In genomic region chr7:25689603-25690021, GRCm38 (mm10) we compare ENCODE assay signal across 8 mouse cellular contexts. TPM values are rescaled to one million over a fixed set of nuclear protein-coding genes. Genes with fewer than 3 reads are reported as not detected.
DNase-seq lines count a peak whose midpoint lies in the region; ATAC-seq and TF ChIP-seq lines count a peak whose summit lies in the region.

No protein-coding gene starts in this region.

- H3K4me2 ChIP-seq in midbrain, postnatal 0 days (ENCODE audit: low read depth, low read length, poor library complexity, severe bottlenecking): peak overlapping the region; percentile 73

- no peaks in the 10 kb centered on the region for H3K27me3 ChIP-seq in kidney, adult 2 months (replicated peaks; ENCODE audit: control insufficient read depth, insufficient read depth, low read length)
- peaks cover 42% of the 10 kb centered on the region for H3K27me3 ChIP-seq in midbrain, postnatal 0 days (ENCODE audit: insufficient read depth, low read length)

- H3K9me3 ChIP-seq in midbrain, postnatal 0 days (ENCODE audit: low read length): no peaks in the 10 kb centered on the region

- TF ChIP-seq POLR2A in kidney, adult 2 months (IDR thresholded peaks at IDR 0.05; ENCODE audit: low read depth, low read length): no peak

- no peak for DNase-seq in kidney, adult 2 months
- DNase-seq in kidney, postnatal 36 days: no peak
- DNase-seq in c-Kit-positive CD71-positive TER-119-positive erythroid progenitor cells, embryonic 14.5 days (ENCODE audit: low spot score): peak; percentile 62
- no peak for DNase-seq in midbrain, postnatal 0 days (ENCODE audit: low spot score)
- DNase-seq in gastrocnemius, adult 8-10 months (ENCODE audit: low spot score in 2 of 2): no peak
- DNase-seq in spleen, adult 18-20 months: no peak
- DNase-seq in embryo, embryonic 9.5 days (ENCODE audit: extremely low spot score): no peak

- peak; percentile 59 for ATAC-seq in inflammation-experienced regulatory T-cells, adult 6 months
- ATAC-seq in midbrain, postnatal 0 days (ENCODE audit: low FRiP score): no peak

- no peak for TF ChIP-seq CTCF in kidney, adult 2 months (conservative IDR thresholded peaks at IDR 0.05; ENCODE audit: insufficient read depth, insufficient read length, low read depth, low read length)
- TF ChIP-seq CTCF in midbrain, postnatal 0 days (IDR thresholded peaks at IDR 0.05): no peak

- peak overlapping the region; percentile 48; the same call in 1 of the 2 replicates for H3K9ac ChIP-seq in midbrain, postnatal 0 days (replicated peaks; ENCODE audit: low read length, poor library complexity, severe bottlenecking)

- H3K4me3 ChIP-seq in kidney, adult 2 months (ENCODE audit: insufficient read depth, low read depth, low read length): peak overlapping the region; percentile 84
- H3K4me3 ChIP-seq in midbrain, postnatal 0 days (ENCODE audit: low read depth, low read length): peak overlapping the region; percentile 38

- 15% methylated on average over 12 of the region's 12 CpGs for WGBS in kidney, adult 2 months
- 14% methylated on average over 12 of the region's 12 CpGs for WGBS in midbrain, postnatal 0 days

- peak overlapping the region; percentile 28; the same call in 1 of the 2 replicates for H3K27ac ChIP-seq in kidney, adult 2 months (ENCODE audit: insufficient read depth, low read depth, low read length)
- no peak overlapping the region for H3K27ac ChIP-seq in midbrain, postnatal 0 days (ENCODE audit: low read depth, low read length)

- H3K4me1 ChIP-seq in kidney, adult 2 months (ENCODE audit: control insufficient read depth, insufficient read depth, low read length): peaks cover 7% of the 10 kb centered on the region; the same call in 1 of the 2 replicates
- H3K4me1 ChIP-seq in midbrain, postnatal 0 days (ENCODE audit: insufficient read depth, low read length): peaks cover 6% of the 10 kb centered on the region

- no peaks in the 10 kb centered on the region for H3K36me3 ChIP-seq in kidney, adult 2 months (ENCODE audit: control insufficient read depth, insufficient read depth, low read length)
- H3K36me3 ChIP-seq in midbrain, postnatal 0 days (ENCODE audit: insufficient read depth, low read length): no peaks in the 10 kb centered on the region

RNA-seq across cellular contexts. Expression of gene Tgfb1, which starts 2.8 kb away (rescaled TPM):
- 18.9 and 24.5 TPM in 2 replicates for polyA plus RNA-seq in kidney, adult 2 months (2012; rRNA removed)
- 1 to 10 TPM; 4.6 to 6.7 (median 5.4) TPM for polyA plus RNA-seq in inflammation-experienced regulatory T-cells, adult 6 months (2017; shearing (Covaris generic))
- total RNA-seq in midbrain, postnatal 0 days (2014; rRNA removed): 2.2 and 2.5 TPM in 2 replicates
- 0.53 and 0.88 TPM in 2 replicates for polyA plus RNA-seq in midbrain, postnatal 0 days (2015; fragmentation: Nextera tagmentation; extraction: Ambion mirVana)
- total RNA-seq in gastrocnemius, adult 8-10 months (2022): 1 to 10 TPM; 2.1 to 4.7 (median 3.9) TPM

RNA-seq across cellular contexts. Expression of gene B9d2, which starts 9.0 kb away (rescaled TPM):
- polyA plus RNA-seq in kidney, adult 2 months (2012; rRNA removed): 63.1 and 70.4 TPM in 2 replicates
- 10 to 100 TPM; 55.9 to 76.1 (median 57.2) TPM for polyA plus RNA-seq in inflammation-experienced regulatory T-cells, adult 6 months (2017; shearing (Covaris generic))
- total RNA-seq in midbrain, postnatal 0 days (2014; rRNA removed): 22.8 and 32.1 TPM in 2 replicates
- 58.2 and 67.2 TPM in 2 replicates for polyA plus RNA-seq in midbrain, postnatal 0 days (2015; fragmentation: Nextera tagmentation; extraction: Ambion mirVana)
- total RNA-seq in gastrocnemius, adult 8-10 months (2022): 10 to 100 TPM in 1 of 4 experiments, 1 to 10 TPM in 3; 6.6 to 10.6 (median 6.8) TPM

RNA-seq across cellular contexts. Expression of gene Tmem91, which starts 14.6 kb away (rescaled TPM):
- polyA plus RNA-seq in kidney, adult 2 months (2012; rRNA removed): 0.27 and 0.48 TPM in 2 replicates
- 10 to 100 TPM in 2 of 3 experiments, 1 to 10 TPM in 1; 8.2 to 23.6 (median 14.4) TPM for polyA plus RNA-seq in inflammation-experienced regulatory T-cells, adult 6 months (2017; shearing (Covaris generic))
- total RNA-seq in midbrain, postnatal 0 days (2014; rRNA removed): 60.8 and 94.4 TPM in 2 replicates
- polyA plus RNA-seq in midbrain, postnatal 0 days (2015; fragmentation: Nextera tagmentation; extraction: Ambion mirVana): 186 and 200 TPM in 2 replicates
- not detected for total RNA-seq in gastrocnemius, adult 8-10 months (2022)

RNA-seq across cellular contexts. Expression of gene Ccdc97, which starts 29.3 kb away (rescaled TPM):
- 52.5 and 53.5 TPM in 2 replicates for polyA plus RNA-seq in kidney, adult 2 months (2012; rRNA removed)
- 10 to 100 TPM; 41.2 to 45.8 (median 45.8) TPM for polyA plus RNA-seq in inflammation-experienced regulatory T-cells, adult 6 months (2017; shearing (Covaris generic))
- 27.0 and 38.3 TPM in 2 replicates for total RNA-seq in midbrain, postnatal 0 days (2014; rRNA removed)
- polyA plus RNA-seq in midbrain, postnatal 0 days (2015; fragmentation: Nextera tagmentation; extraction: Ambion mirVana): 29.1 and 34.4 TPM in 2 replicates
- 10 to 100 TPM; 42.1 to 47.9 (median 46.9) TPM for total RNA-seq in gastrocnemius, adult 8-10 months (2022)

RNA-seq across cellular contexts. Expression of gene Exosc5, which starts 30.6 kb away (rescaled TPM):
- polyA plus RNA-seq in kidney, adult 2 months (2012; rRNA removed): 64.9 and 70.1 TPM in 2 replicates
- 100 to 1,000 TPM in 2 of 3 experiments, 10 to 100 TPM in 1; 65.5 to 124 (median 103) TPM for polyA plus RNA-seq in inflammation-experienced regulatory T-cells, adult 6 months (2017; shearing (Covaris generic))
- total RNA-seq in midbrain, postnatal 0 days (2014; rRNA removed): 19.7 and 29.4 TPM in 2 replicates
- 27.3 and 29.5 TPM in 2 replicates for polyA plus RNA-seq in midbrain, postnatal 0 days (2015; fragmentation: Nextera tagmentation; extraction: Ambion mirVana)
- total RNA-seq in gastrocnemius, adult 8-10 months (2022): 10 to 100 TPM; 24.3 to 32.8 (median 27.2) TPM
